Mouse (Mus musculus) cerebellum, postnatal 10 days (tissue): Measurements from ENCODE around the gene Rps3.

Experiments
- DNase-seq, 2 experiments: peaks; one replicate each; pipeline ENCODE4 v3.0.0; 2021; ENCODE audit warnings: mixed read lengths in 2 of 2

The Rps3 gene

GRCm38 (mm10) chr7:99474836-99475561 is 8.5 kb downstream of the Rps3 start:
- DNase-seq, result peak in 1 of 2 experiments; percentile 62

DNA sequence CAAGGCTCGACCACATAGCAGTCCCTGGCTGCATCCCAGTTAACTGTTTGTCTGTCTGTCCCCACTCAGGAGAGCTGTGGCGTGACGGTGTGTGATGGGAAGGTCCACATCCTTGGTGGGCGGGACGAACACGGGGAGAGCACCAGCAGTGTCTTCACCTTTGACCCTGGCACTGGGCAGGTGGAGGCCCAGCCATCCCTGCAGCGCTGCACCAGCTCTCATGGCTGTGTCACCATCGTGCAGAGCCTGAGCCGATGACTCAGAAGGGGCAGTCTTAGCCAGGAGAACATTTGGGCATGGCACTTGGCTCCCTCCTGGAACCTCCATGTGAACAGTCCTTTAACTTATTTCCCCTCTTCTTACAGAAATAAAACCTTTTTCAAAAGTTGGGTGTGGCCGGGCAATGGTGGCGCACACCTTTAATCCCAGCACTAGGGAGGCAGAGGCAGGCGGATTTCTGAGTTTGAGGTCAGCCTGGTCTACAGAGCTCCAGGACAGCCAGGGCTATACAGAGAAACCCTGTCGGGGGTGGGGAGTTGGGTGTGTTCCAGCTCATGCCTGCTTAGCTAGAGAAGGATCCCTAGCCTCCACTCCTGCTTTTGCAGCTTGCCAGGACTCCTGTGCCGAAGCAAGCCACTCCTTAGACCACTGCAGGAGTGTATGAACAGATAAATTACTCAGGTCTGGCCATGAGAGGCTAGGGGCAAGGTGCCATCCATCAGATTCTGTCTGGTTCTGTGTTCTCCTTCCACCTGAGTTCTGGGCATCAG is 9.7 kb downstream of the Rps3 start:
- DNase-seq, result peak; percentile 68 to 71

- DNase-seq, result peak in 1 of 2 experiments; percentile 41
Observed at GRCm38 (mm10) chr7:99471578-99471977, 12.0 kb downstream of the Rps3 start.

DNA sequence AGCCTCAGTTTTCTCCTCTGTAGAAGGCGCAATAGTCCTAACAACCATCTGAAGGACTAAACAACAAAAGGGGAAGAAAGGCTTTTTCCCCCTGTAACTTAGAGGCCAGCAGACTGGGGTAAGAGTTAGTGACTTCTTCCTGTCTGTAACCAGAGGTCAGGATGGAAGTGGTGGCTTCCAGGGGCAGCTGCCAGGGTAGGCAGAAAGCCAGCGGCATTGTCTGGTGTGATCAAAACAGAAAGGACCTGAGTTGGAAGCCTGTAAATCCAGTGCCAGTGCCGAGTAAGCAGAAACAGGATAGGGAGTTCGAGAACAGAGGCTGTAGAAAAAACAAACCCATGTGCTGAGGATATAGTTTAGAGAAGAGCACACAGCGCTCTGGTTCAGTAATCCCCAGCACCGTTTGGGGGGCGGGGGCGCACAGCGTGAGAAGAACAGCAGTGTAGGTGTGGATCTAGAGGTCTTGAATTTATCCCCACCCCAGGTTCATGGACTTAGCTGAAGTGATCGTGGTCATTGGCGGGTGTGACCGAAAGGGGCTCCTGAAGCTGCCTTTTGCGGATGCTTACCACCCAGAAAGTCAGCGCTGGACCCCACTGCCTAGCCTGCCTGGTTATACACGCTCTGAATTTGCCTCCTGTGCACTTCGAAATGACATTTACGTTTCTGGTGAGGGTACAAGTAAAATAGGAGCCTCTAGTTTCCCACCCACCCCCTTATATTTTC is 13.7 kb downstream of the Rps3 start:
- DNase-seq, result peak; percentile 69 to 73

DNA sequence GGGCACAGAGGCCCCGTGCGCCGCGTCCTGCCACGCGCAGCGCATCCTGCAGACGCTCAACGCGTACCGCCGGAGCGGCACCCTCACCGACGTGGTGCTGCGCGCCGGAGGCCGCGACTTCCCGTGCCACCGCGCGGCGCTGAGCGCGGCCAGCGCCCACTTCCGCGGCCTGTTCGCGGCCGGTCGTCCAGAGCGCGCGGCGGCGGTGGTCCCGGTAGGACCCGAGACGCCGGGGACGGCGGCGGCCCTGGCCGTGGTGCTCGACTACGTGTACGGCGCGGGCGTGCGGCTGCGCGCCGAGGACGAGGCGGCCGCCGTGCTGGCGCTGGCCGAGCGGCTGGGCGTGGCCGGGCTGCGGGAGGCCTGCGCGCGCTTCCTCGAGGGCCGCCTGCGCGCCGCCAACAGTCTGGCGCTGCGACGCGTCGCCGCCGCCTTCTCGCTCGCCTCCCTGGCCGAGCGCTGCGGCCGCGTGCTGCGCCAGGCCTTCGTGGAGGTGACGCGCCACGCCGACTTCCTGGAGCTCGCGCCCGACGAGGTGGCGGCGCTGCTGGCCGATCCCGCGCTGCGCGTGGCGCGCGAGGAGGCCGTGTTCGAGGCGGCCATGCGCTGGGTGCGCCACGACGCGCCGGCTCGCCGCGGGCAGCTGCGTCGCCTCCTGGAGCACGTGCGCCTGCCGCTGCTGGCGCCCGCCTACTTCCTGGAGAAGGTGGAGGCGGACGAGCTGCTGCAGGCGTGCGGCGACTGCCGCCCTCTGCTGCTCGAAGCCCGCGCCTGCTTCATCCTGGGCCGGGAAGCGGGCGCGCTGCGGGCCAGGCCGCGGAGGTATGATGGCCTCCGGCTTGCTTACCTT is 15.0 kb downstream of the Rps3 start:
- DNase-seq, result peak; percentile 87

DNA sequence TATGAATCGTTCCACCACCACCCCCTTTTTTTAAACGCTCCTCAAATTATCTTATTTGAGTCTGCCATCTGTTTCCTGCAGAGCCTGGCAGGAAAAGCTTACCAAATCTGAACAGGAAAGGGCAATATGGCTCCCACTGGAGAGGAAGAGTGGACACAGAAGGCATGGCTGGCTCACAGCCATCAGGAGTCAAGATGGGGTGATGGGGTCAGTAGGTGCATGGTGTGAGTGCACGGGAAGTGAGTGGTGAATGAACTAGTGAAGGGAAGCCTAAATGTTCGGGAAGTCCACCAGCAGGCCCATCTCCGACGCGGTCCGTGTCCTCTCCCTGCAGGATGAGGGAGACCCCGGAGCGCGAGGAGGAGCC is 15.6 kb downstream of the Rps3 start:
- DNase-seq, result peak; percentile 86

- DNase-seq, result peak; percentile 74 to 83
Observed at GRCm38 (mm10) chr7:99465811-99466210, 17.7 kb downstream of the Rps3 start, which contains the start of gene Klhl35. Gene Klhl35 (plus strand): TSS chr7:99466004.

DNA sequence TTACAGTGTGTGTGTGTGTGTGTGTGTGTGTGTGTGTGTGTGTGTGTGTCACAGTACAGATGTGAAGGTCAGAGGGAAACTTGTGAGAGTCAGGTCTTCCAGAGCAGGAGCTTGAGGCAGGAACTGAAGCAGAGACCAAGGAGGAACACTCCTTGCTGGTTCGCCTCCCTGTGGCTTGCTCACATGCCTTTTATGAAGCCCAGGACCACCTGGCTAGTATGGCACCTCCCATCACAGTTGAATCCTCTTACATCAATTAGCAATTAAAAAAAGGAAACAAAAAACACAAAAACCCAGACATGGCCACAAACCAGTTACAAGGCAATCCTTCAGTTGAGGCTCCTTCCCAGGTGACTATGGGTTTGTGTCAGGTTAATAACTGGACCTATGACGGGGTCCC is 20.4 kb downstream of the Rps3 start:
- DNase-seq, result no peak

DNA sequence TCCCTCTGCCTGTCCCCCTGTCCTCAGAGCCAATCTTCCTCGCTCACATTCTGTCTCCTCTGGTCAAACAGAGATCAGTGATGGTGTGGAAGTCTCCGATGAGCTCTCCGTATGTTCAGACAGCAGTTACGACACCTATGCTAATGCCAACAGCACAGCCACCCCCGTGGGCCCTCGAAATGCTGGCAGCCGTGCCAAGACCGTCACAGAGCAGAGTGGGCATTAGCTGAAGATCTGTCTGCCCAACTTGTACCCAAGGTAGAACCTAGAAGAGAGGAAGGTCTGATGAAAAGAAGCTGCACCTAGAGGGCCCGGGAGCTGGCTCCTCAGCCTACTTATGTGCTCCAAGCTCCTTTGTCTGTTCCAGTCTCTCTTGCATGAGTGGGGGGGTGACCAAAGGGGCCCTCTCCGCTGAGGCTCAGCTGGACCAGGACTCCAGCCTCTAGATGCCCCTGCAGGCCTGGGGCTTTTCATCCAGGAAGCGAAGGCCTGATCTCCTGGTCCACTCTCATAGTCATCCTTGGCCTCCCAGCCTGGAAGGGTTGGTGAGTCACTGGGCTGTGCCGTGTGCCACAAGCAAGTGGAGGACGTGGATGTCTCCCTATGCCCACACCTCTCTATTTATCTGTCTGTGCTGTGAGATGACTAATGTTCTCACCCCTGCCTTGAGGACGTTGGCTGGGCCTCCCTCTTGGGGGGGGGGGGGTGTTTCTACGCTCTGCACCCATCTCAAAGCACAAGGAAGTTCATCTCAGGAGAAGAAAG is 23.5 kb downstream of the Rps3 start:
- peak in 1 of 2 experiments; percentile 48 for DNase-seq

- no peak for DNase-seq
Observed at GRCm38 (mm10) chr7:99458849-99459248, 24.7 kb downstream of the Rps3 start.

DNA sequence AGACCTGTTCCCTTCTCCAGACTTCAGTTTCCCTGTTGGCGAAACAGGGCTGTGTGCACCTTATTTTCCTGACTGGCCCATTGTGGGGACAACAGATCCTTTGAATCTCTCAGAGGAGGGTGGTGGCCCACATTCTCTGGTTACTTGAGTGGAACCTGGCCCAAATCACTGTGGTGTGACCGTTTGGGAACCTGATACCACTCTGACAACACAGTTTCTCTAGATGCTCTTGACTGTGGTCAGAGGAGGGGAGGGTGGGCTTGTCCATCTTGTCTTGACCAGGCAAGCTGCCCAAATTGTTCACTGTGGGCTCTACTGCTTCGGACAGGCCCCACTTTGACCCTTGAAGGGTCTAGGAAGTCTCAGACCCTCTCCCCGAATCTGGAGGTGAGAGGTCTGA is 29.5 kb downstream of the Rps3 start:
- no peak for DNase-seq

GRCm38 (mm10) chr7:99452859-99453258 is 30.7 kb downstream of the Rps3 start:
- DNase-seq, result no peak

GRCm38 (mm10) chr7:99450703-99451102 is 32.8 kb downstream of the Rps3 start:
- peak; percentile 89 to 93 for DNase-seq

- peak; percentile 80 to 83 for DNase-seq
Observed at GRCm38 (mm10) chr7:99449751-99450150, 33.8 kb downstream of the Rps3 start.

GRCm38 (mm10) chr7:99449063-99449462 is 34.5 kb downstream of the Rps3 start:
- DNase-seq, result no peak

DNA sequence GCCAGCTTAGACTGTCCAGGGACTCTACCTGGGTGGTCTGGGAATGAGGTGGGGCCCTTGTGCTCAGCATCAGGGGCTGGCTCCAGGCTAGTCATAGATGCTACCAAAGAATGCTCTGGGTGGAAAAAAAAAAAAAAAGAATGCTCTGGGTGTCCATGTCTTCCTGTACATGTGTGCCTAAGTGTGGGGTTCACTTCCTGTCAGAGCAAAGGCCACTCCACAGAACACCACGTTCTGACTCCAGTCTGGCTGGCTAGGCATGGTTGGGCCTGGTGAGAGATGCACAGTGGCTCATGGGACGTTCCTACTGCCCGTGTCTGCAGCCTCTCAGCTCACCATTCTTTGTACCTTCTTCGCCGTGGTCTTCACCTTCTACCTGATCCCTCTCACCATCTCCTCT is 34.9 kb downstream of the Rps3 start:
- no peak for DNase-seq

- DNase-seq, result peak; percentile 60 to 75
Observed at GRCm38 (mm10) chr7:99447323-99447722, 36.2 kb downstream of the Rps3 start.

DNA sequence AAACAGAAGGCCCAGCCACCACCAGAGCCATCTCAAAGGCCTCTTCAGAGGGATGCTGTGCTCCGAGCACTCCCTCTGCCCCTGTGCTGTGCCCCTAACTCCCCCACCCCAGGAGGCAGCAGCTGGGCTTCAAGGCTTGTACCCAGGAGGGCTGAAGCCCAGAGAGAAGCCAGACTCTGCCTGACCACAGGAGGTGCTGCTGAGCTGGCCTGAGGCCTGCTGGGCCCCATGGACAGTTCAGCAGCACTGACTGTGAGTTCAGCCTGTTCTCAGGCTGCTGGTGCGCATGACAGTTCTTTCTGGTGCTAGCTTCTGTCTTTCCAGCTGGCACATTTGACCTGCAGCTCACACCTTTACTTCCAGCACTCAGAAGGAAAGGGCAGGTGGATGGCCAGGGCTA is 37.7 kb downstream of the Rps3 start:
- peak in 1 of 2 experiments; percentile 47 for DNase-seq

GRCm38 (mm10) chr7:99444012-99444411 is 39.5 kb downstream of the Rps3 start:
- no peak for DNase-seq

- DNase-seq, result no peak
Observed at GRCm38 (mm10) chr7:99443164-99443563, 40.4 kb downstream of the Rps3 start.

DNA sequence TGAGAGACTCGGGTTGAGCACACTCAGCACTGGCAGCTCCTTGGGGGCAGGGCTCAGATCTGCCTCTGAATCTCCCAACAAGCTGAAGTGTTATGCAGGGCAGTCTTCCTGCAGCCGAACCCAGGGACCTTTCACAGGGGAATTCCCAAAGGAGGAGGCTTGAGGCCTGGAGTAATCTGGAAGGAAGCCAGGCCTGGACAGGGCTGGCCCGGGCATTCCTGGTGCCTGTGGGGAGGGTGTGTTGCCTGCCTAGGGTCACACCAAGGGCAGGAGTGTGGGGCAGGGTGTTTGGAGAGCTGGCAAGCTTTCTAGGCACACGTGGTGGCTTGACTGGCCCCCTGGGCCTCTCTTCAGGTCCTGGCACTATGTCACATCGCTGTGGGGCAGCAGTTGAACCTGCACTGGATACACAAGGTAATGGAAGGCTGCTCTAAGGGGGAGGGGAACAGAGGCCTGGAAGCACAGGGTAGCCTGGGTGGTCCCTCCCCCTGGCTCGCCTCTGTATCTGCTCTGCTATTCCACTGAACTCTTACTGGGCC is 41.9 kb downstream of the Rps3 start:
- DNase-seq, result no peak
